Mouse (Mus musculus): ENCODE measurements around the gene Cyp11a1. TPM values are rescaled to one million over a fixed set of nuclear protein-coding genes. Genes with fewer than 3 reads are reported as not detected.

The Cyp11a1 gene
- total and polyA plus RNA-seq, 3 experiments, result 0.06 to 0.29 TPM; not detected in 1

DNA sequence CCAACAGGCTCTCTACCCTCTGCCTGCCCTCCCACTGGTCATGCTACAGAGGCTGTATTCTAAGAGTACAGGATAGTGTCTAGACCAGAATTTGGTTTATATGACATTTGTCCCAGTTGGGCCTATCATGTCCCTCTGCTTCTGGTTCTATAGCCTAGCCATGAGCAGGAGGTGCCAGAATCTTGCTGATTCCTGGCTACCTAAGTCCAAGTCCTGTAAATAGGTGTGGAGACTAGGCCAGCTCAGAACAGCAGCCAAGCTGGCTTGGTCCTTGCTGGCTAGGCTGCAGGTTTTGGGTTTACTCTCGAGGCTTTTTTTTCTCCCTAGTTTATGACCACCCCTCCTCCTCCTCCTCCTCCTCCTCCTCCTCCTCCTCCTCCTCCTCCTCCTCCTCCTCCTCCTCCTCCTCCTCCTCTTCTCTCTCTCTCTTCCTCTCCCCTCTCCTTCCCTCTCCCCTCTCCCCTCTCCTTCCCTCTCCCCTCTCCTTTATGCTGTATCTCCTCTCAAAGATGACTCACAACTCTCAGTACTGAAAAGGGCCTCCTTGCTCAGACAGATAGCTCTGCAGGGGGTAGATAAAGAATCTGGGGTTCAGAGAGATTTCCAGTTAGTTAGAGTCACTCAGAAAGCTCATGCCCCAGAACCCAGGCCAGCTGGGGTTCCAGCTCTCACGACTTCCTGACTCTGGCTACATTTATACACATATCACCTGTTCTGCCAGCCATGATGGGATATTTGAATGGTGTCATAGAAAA, 21.4 kb downstream of the Cyp11a1 start:
- Histone ChIP-seq H3K27ac (no peak overlapping the region), H3K9ac (ENCODE audit: low read depth, low read length) (no peak overlapping the region), H3K36me3 (ENCODE audit: control insufficient read depth, insufficient read depth, low read length) (no peaks in the 10 kb centered on the region), H3K4me1 (ENCODE audit: control insufficient read depth, insufficient read depth, low read length) (no peaks in the 10 kb centered on the region), H3K27me3 (ENCODE audit: control insufficient read depth, insufficient read depth, low read length) (no peaks in the 10 kb centered on the region), H3K4me3 (no peak overlapping the region), H3K79me2 (replicated peaks; ENCODE audit: control insufficient read depth, insufficient read depth, low read length) (no peaks in the 10 kb centered on the region)
- no peak for DNase-seq
- no peak for TF ChIP-seq EP300 (IDR thresholded peaks at IDR 0.05; ENCODE audit: insufficient read depth, low read depth, low read length)
- intact Hi-C loops (cut with DNase I), result no loop called here
- WGBS, result 37% methylated on average over 2 of the region's 2 CpGs

DNA sequence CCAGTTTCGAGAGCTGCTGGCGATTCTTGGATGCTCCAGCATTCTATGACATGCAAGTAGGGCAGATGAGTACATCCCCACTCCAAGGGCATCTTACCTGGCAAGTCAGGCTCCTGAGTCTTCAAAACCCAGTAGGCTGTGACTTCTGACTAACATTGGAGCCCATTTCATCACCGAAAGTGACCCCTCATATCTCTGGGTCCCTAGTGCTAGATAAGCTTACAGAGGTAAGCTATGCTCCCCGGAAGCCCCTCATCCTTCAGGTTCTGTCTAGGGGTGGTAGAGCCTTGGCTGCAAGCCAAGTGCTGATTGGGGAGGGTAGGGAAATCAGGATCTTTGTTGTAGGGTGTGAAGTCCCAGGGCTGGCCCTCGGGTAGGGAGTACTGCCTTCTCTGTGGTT, 22.6 kb downstream of the Cyp11a1 start:
- Histone ChIP-seq H3K27ac (no peak overlapping the region), H3K36me3 (ENCODE audit: control insufficient read depth, insufficient read depth, low read length) (no peaks in the 10 kb centered on the region), H3K79me2 (replicated peaks; ENCODE audit: control insufficient read depth, insufficient read depth, low read length) (no peaks in the 10 kb centered on the region), H3K27me3 (ENCODE audit: control insufficient read depth, insufficient read depth, low read length) (no peaks in the 10 kb centered on the region), H3K4me3 (no peak overlapping the region), H3K9ac (ENCODE audit: low read depth, low read length) (no peak overlapping the region), H3K4me1 (ENCODE audit: control insufficient read depth, insufficient read depth, low read length) (no peaks in the 10 kb centered on the region)
- no peak for DNase-seq
- TF ChIP-seq POLR2A (IDR thresholded peaks at IDR 0.05; ENCODE audit: insufficient read depth, low read depth, low read length), result no peak
- TF ChIP-seq CTCF (IDR thresholded peaks at IDR 0.05), result no peak
- TF ChIP-seq EP300 (IDR thresholded peaks at IDR 0.05; ENCODE audit: insufficient read depth, low read depth, low read length), result no peak
- WGBS, result 49% methylated on average over 5 of the region's 5 CpGs
- intact Hi-C loops (cut with DNase I), result no loop called here

GRCm38 (mm10) chr9:58029635-58030034, 23.4 kb downstream of the Cyp11a1 start:
- WGBS, result 85% methylated on average over 6 of the region's 6 CpGs
- Histone ChIP-seq H3K79me2 (replicated peaks; ENCODE audit: control insufficient read depth, insufficient read depth, low read length) (no peaks in the 10 kb centered on the region), H3K36me3 (ENCODE audit: control insufficient read depth, insufficient read depth, low read length) (no peaks in the 10 kb centered on the region), H3K4me1 (ENCODE audit: control insufficient read depth, insufficient read depth, low read length) (no peaks in the 10 kb centered on the region), H3K4me3 (no peak overlapping the region), H3K9ac (ENCODE audit: low read depth, low read length) (no peak overlapping the region), H3K27ac (no peak overlapping the region), H3K27me3 (ENCODE audit: control insufficient read depth, insufficient read depth, low read length) (no peaks in the 10 kb centered on the region)
- intact Hi-C loops (cut with DNase I), result no loop called here
- no peak for DNase-seq
- TF ChIP-seq CTCF (IDR thresholded peaks at IDR 0.05), result no peak

- TF ChIP-seq POLR2A (IDR thresholded peaks at IDR 0.05; ENCODE audit: insufficient read depth, low read depth, low read length), result no peak
- no peak for TF ChIP-seq EP300 (IDR thresholded peaks at IDR 0.05; ENCODE audit: insufficient read depth, low read depth, low read length)
- TF ChIP-seq CTCF (IDR thresholded peaks at IDR 0.05), result no peak
- no peaks in the 10 kb centered on the region for H3K79me2 ChIP-seq (replicated peaks; ENCODE audit: control insufficient read depth, insufficient read depth, low read length)
- no peaks in the 10 kb centered on the region for H3K36me3 ChIP-seq (ENCODE audit: control insufficient read depth, insufficient read depth, low read length)
- WGBS, result 60% methylated on average over 5 of the region's 5 CpGs
- no peak overlapping the region for H3K9ac ChIP-seq (ENCODE audit: low read depth, low read length)
- H3K27ac ChIP-seq, result no peak overlapping the region
- H3K4me1 ChIP-seq (ENCODE audit: control insufficient read depth, insufficient read depth, low read length), result no peaks in the 10 kb centered on the region
- intact Hi-C loops (cut with DNase I), result no loop called here
- no peak overlapping the region for H3K4me3 ChIP-seq
- no peak for DNase-seq
- no peaks in the 10 kb centered on the region for H3K27me3 ChIP-seq (ENCODE audit: control insufficient read depth, insufficient read depth, low read length)
Observed at GRCm38 (mm10) chr9:58031895-58032294, 25.7 kb downstream of the Cyp11a1 start.

GRCm38 (mm10) chr9:58035519-58035918, 29.3 kb downstream of the Cyp11a1 start:
- H3K36me3 ChIP-seq (ENCODE audit: control insufficient read depth, insufficient read depth, low read length), result no peaks in the 10 kb centered on the region
- no peak for DNase-seq
- TF ChIP-seq CTCF (IDR thresholded peaks at IDR 0.05) (no peak), POLR2A (IDR thresholded peaks at IDR 0.05; ENCODE audit: insufficient read depth, low read depth, low read length) (no peak), EP300 (IDR thresholded peaks at IDR 0.05; ENCODE audit: insufficient read depth, low read depth, low read length) (no peak)
- no peak overlapping the region for H3K9ac ChIP-seq (ENCODE audit: low read depth, low read length)
- H3K27me3 ChIP-seq (ENCODE audit: control insufficient read depth, insufficient read depth, low read length), result no peaks in the 10 kb centered on the region
- 85% methylated on average over 2 of the region's 2 CpGs for WGBS
- no peaks in the 10 kb centered on the region for H3K79me2 ChIP-seq (replicated peaks; ENCODE audit: control insufficient read depth, insufficient read depth, low read length)
- H3K27ac ChIP-seq, result no peak overlapping the region
- intact Hi-C loops (cut with DNase I), result loop anchor here (5.0 kb wide), 1 partner anchor 247 kb away; no protein-coding TSS in a partner anchor
- H3K4me1 ChIP-seq (ENCODE audit: control insufficient read depth, insufficient read depth, low read length), result no peaks in the 10 kb centered on the region
- no peak overlapping the region for H3K4me3 ChIP-seq

DNA sequence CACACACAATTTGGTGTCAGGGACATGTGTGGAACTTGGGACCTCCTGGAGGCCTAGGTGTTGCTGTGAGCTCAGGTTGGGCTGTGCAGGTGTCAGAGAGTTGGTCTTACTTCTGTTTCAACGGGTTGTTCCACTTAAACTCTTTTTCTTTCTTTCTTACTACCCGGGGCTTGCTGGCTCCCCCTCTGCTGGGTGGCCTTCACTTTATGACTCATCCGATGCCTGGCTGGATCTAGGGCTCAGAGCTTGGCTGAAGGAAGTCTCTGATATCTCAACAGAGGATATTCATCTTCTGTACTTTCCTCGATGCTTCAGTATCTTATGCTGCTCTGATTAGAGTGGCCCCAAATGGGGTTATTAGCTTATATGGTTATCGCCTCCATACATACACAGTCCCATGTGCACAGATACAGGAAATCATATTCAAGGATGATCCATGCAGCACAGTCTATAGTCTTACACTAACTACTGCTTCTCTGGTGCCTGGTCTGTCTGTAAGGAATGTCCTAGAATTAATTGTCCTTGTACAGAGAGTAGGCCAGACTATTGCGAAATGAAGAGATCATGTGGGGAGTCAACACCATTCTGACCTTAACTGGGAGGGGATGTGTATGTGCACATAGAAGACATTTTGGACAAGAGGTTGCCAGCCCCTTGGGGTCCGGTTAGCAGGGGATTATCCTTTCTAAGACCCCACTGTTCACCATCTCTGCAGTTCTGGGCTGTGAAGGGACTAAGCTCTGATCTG, 29.9 kb downstream of the Cyp11a1 start:
- no peaks in the 10 kb centered on the region for H3K27me3 ChIP-seq (ENCODE audit: control insufficient read depth, insufficient read depth, low read length)
- H3K36me3 ChIP-seq (ENCODE audit: control insufficient read depth, insufficient read depth, low read length), result no peaks in the 10 kb centered on the region
- TF ChIP-seq EP300 (IDR thresholded peaks at IDR 0.05; ENCODE audit: insufficient read depth, low read depth, low read length) (no peak), POLR2A (IDR thresholded peaks at IDR 0.05; ENCODE audit: insufficient read depth, low read depth, low read length) (no peak), CTCF (IDR thresholded peaks at IDR 0.05) (no peak)
- intact Hi-C loops (cut with DNase I), result loop anchor here (5.0 kb wide), 1 partner anchor 246 kb away; no protein-coding TSS in a partner anchor
- H3K4me1 ChIP-seq (ENCODE audit: control insufficient read depth, insufficient read depth, low read length), result no peaks in the 10 kb centered on the region
- DNase-seq, result no peak
- H3K9ac ChIP-seq (ENCODE audit: low read depth, low read length), result no peak overlapping the region
- H3K79me2 ChIP-seq (replicated peaks; ENCODE audit: control insufficient read depth, insufficient read depth, low read length), result no peaks in the 10 kb centered on the region
- 51% methylated on average over 7 of the region's 7 CpGs for WGBS
- no peak overlapping the region for H3K27ac ChIP-seq
- no peak overlapping the region for H3K4me3 ChIP-seq
